Mouse (Mus musculus) CH12.LX (cell line): ENCODE measurements around the gene Arl5a. TPM values are rescaled to one million over a fixed set of nuclear protein-coding genes. Genes with fewer than 3 reads are reported as not detected.

ENCODE experiments used
- DNase-seq: peaks from one replicate; pipeline ENCODE4 v3.0.0-alpha.2; 2013; ENCODE audit errors: extremely low read depth
- H3K27ac ChIP-seq: 2 replicates; pipeline ENCODE4 v1.5.1; 2012; ENCODE audit warnings: low read depth, mild to moderate bottlenecking, control low read depth, moderate library complexity; ENCODE audit not compliant: insufficient read depth
- H3K27me3 ChIP-seq: replicated peaks from 2 replicates; pipeline ENCODE3; 2012; ENCODE audit warnings: inconsistent platforms
- H3K36me3 ChIP-seq, 2 experiments: replicated peaks in 1 of 2; 2 replicates each; pipeline versions ENCODE3 to v1.6.1; 2012; ENCODE audit warnings: inconsistent platforms in 1 of 2, low read length in 1 of 2, mild to moderate bottlenecking in 1 of 2, mixed read lengths in 1 of 2, moderate library complexity in 1 of 2; ENCODE audit not compliant: control insufficient read depth in 1 of 2, insufficient read depth in 1 of 2
- H3K4me1 ChIP-seq, 2 experiments: 2 replicates each; pipeline ENCODE4 v1.6.1; 2012; ENCODE audit warnings: inconsistent platforms in 1 of 2, moderate library complexity in 1 of 2; ENCODE audit not compliant: insufficient read depth in 2 of 2, control insufficient read depth in 1 of 2
- H3K4me2 ChIP-seq: 2 replicates; pipeline ENCODE4 v1.6.1; 2012; ENCODE audit warnings: low read depth, mild to moderate bottlenecking, control low read depth; ENCODE audit not compliant: poor library complexity, insufficient read depth, severe bottlenecking
- H3K4me3 ChIP-seq, 3 experiments: fragments of 150-350 bp in 1 of 3; sonication (generic) in 1 of 3; replicated peaks in 1 of 3; 2 replicates each; pipeline versions ENCODE3 to v1.5.1; 2011 to 2012; ENCODE audit warnings: low read depth in 2 of 3, low read length in 2 of 3, mild to moderate bottlenecking in 2 of 3, moderate library complexity in 2 of 3, control low read depth in 1 of 3, improper control_type of control experiment in 1 of 3, inconsistent platforms in 1 of 3, mixed read lengths in 1 of 3; ENCODE audit not compliant: poor library complexity in 1 of 3
- H3K79me2 ChIP-seq: replicated peaks from 2 replicates; pipeline ENCODE4 v1.6.1; 2012; ENCODE audit warnings: mild to moderate bottlenecking, moderate library complexity; ENCODE audit not compliant: control insufficient read depth, poor library complexity, insufficient read depth, severe bottlenecking; ENCODE audit errors: extremely low read depth
- H3K9ac ChIP-seq: 2 replicates; pipeline ENCODE4 v1.6.1; 2012; ENCODE audit warnings: low read depth, mild to moderate bottlenecking, control low read depth, moderate library complexity; ENCODE audit not compliant: insufficient read depth
- H3K9me3 ChIP-seq: replicated peaks from 2 replicates; pipeline ENCODE3; 2012; ENCODE audit warnings: low read length, inconsistent platforms, mixed read lengths
- BHLHE40 ChIP-seq: IDR thresholded peaks from 2 replicates; pipeline ENCODE4 v1.6.1; 2011; ENCODE audit warnings: mild to moderate bottlenecking, low read depth, low read length, improper control_type of control experiment
- CHD1 ChIP-seq: IDR thresholded peaks from 2 replicates; pipeline ENCODE4 v1.6.1; 2012; ENCODE audit warnings: low read depth, low read length, improper control_type of control experiment, inconsistent platforms
- CHD2 ChIP-seq: IDR thresholded peaks from 2 replicates; pipeline ENCODE4 v1.6.1; 2011; ENCODE audit warnings: low read length, improper control_type of control experiment
- CTCF ChIP-seq, 2 experiments: IDR thresholded peaks in 1 of 2; conservative IDR thresholded peaks in 1 of 2; 2 replicates each; pipeline ENCODE4 v1.5.1; 2011 to 2012; ENCODE audit warnings: low read depth in 2 of 2, low read length in 2 of 2, improper control_type of control experiment in 1 of 2, inconsistent platforms in 1 of 2, mild to moderate bottlenecking in 1 of 2, moderate library complexity in 1 of 2
- E2F4 ChIP-seq: IDR thresholded peaks from 2 replicates; pipeline ENCODE4 v1.6.1; 2011; ENCODE audit warnings: low read depth, low read length, improper control_type of control experiment; ENCODE audit not compliant: insufficient replicate concordance
- ELF1 ChIP-seq: IDR thresholded peaks from 2 replicates; pipeline ENCODE4 v1.6.1; 2014; ENCODE audit warnings: low read depth, mild to moderate bottlenecking, inconsistent platforms, low read length, improper control_type of control experiment
- EP300 ChIP-seq: IDR thresholded peaks from 2 replicates; pipeline ENCODE4 v1.6.1; 2011; ENCODE audit warnings: low read length, improper control_type of control experiment
- ETS1 ChIP-seq: conservative IDR thresholded peaks from 2 replicates; pipeline ENCODE4 v1.6.1; 2012; ENCODE audit warnings: low read depth, mild to moderate bottlenecking, inconsistent platforms, low read length, improper control_type of control experiment, moderate library complexity
- GABPA ChIP-seq: IDR thresholded peaks from 2 replicates; pipeline ENCODE4 v1.6.1; 2012; ENCODE audit warnings: low read depth, low read length, improper control_type of control experiment, inconsistent platforms; ENCODE audit not compliant: insufficient replicate concordance
- HCFC1 ChIP-seq: IDR thresholded peaks from 2 replicates; pipeline ENCODE4 v1.6.1; 2012; ENCODE audit warnings: low read depth, mild to moderate bottlenecking, inconsistent platforms, low read length, improper control_type of control experiment
- IRF4 ChIP-seq: IDR thresholded peaks from 2 replicates; pipeline ENCODE4 v1.6.1; 2014; ENCODE audit warnings: low read depth, mild to moderate bottlenecking, inconsistent platforms, low read length, improper control_type of control experiment
- JUN ChIP-seq: IDR thresholded peaks from 2 replicates; pipeline ENCODE4 v1.6.1; 2011; ENCODE audit warnings: low read depth, mild to moderate bottlenecking, low read length, improper control_type of control experiment, moderate library complexity; ENCODE audit not compliant: insufficient read depth
- JUND ChIP-seq: conservative IDR thresholded peaks from 2 replicates; pipeline ENCODE4 v1.6.1; 2011; ENCODE audit warnings: low read depth, low read length, improper control_type of control experiment
- KAT2A ChIP-seq: IDR thresholded peaks from 2 replicates; pipeline ENCODE4 v1.6.1; 2012; ENCODE audit warnings: low read length, improper control_type of control experiment, inconsistent platforms; ENCODE audit not compliant: insufficient replicate concordance
- MAFK ChIP-seq: IDR thresholded peaks from 2 replicates; pipeline ENCODE4 v1.6.1; 2011; ENCODE audit warnings: low read length, improper control_type of control experiment; ENCODE audit not compliant: insufficient replicate concordance
- MAX ChIP-seq: IDR thresholded peaks from 2 replicates; pipeline ENCODE4 v1.6.1; 2011; ENCODE audit warnings: low read length, improper control_type of control experiment
- MAZ ChIP-seq: IDR thresholded peaks from 2 replicates; pipeline ENCODE4 v1.6.1; 2012; ENCODE audit warnings: low read depth, mild to moderate bottlenecking, inconsistent platforms, low read length, improper control_type of control experiment, moderate library complexity
- MEF2A ChIP-seq: IDR thresholded peaks from 2 replicates; pipeline ENCODE4 v1.6.1; 2014; ENCODE audit warnings: low read depth, mild to moderate bottlenecking, inconsistent platforms, low read length, improper control_type of control experiment, borderline replicate concordance
- MXI1 ChIP-seq: IDR thresholded peaks from 2 replicates; pipeline ENCODE4 v1.6.1; 2011; ENCODE audit warnings: mild to moderate bottlenecking, low read depth, low read length, improper control_type of control experiment
- MYC ChIP-seq: IDR thresholded peaks from 2 replicates; pipeline ENCODE4 v1.6.1; 2011; ENCODE audit warnings: low read depth, mild to moderate bottlenecking, improper control_type of control experiment, low read length
- NELFE ChIP-seq: IDR thresholded peaks from 2 replicates; pipeline ENCODE4 v1.6.1; 2011; ENCODE audit warnings: low read depth, low read length, improper control_type of control experiment
- NRF1 ChIP-seq: IDR thresholded peaks from 2 replicates; pipeline ENCODE4 v1.6.1; 2014; ENCODE audit warnings: low read depth, mild to moderate bottlenecking, inconsistent platforms, low read length, improper control_type of control experiment, moderate library complexity
- PAX5 ChIP-seq: IDR thresholded peaks from 2 replicates; pipeline ENCODE4 v1.6.1; 2012; ENCODE audit warnings: low read length, inconsistent platforms, mixed read lengths
- POLR2A ChIP-seq: IDR thresholded peaks from 2 replicates; pipeline ENCODE4 v1.6.1; 2011; ENCODE audit warnings: low read depth, mild to moderate bottlenecking, improper control_type of control experiment, low read length
- POLR2AphosphoS2 ChIP-seq: IDR thresholded peaks from 2 replicates; pipeline ENCODE4 v1.6.1; 2011; ENCODE audit warnings: low read depth, low read length, improper control_type of control experiment
- RAD21 ChIP-seq: IDR thresholded peaks from 2 replicates; pipeline ENCODE4 v1.6.1; 2011; ENCODE audit warnings: low read depth, mild to moderate bottlenecking, low read length, improper control_type of control experiment, moderate library complexity
- RCOR1 ChIP-seq: conservative IDR thresholded peaks from 2 replicates; pipeline ENCODE4 v1.6.1; 2012; ENCODE audit warnings: low read depth, mild to moderate bottlenecking, inconsistent platforms, low read length, improper control_type of control experiment
- SIN3A ChIP-seq: IDR thresholded peaks from 2 replicates; pipeline ENCODE4 v1.6.1; 2012; ENCODE audit warnings: low read length, improper control_type of control experiment, inconsistent platforms
- SMC3 ChIP-seq: IDR thresholded peaks from 2 replicates; pipeline ENCODE4 v1.6.1; 2011; ENCODE audit warnings: low read depth, low read length, improper control_type of control experiment
- TBP ChIP-seq: conservative IDR thresholded peaks from 2 replicates; pipeline ENCODE4 v1.6.1; 2011; ENCODE audit warnings: low read depth, low read length, improper control_type of control experiment
- TCF12 ChIP-seq: IDR thresholded peaks from 2 replicates; pipeline ENCODE4 v1.6.1; 2014; ENCODE audit warnings: low read depth, mild to moderate bottlenecking, inconsistent platforms, low read length, improper control_type of control experiment
- UBTF ChIP-seq: IDR thresholded peaks from 2 replicates; pipeline ENCODE4 v1.6.1; 2012; ENCODE audit warnings: low read depth, mild to moderate bottlenecking, inconsistent platforms, low read length, improper control_type of control experiment, moderate library complexity
- USF1 ChIP-seq: IDR thresholded peaks from 2 replicates; pipeline ENCODE4 v1.6.1; 2014; ENCODE audit warnings: low read depth, mild to moderate bottlenecking, inconsistent platforms, low read length, improper control_type of control experiment
- USF2 ChIP-seq: conservative IDR thresholded peaks from 2 replicates; pipeline ENCODE4 v1.6.1; 2011; ENCODE audit warnings: low read depth, low read length, improper control_type of control experiment
- ZC3H11A ChIP-seq: IDR thresholded peaks from 2 replicates; pipeline ENCODE4 v1.6.1; 2012; ENCODE audit warnings: low read depth, mild to moderate bottlenecking, inconsistent platforms, low read length, improper control_type of control experiment
- ZMIZ1 ChIP-seq: IDR thresholded peaks from 2 replicates; pipeline ENCODE4 v1.6.1; 2012; ENCODE audit warnings: low read depth, mild to moderate bottlenecking, inconsistent platforms, low read length, improper control_type of control experiment
- ZNF384 ChIP-seq: IDR thresholded peaks from 2 replicates; pipeline ENCODE4 v1.6.1; 2012; ENCODE audit warnings: low read depth, low read length, improper control_type of control experiment, inconsistent platforms
- dilution Hi-C: fragments of 300-500 bp; cut with MboI; formaldehyde crosslinking; loops from 2 replicates; pipeline ENCODE4 v1.14.3; 2020; ENCODE audit warnings: low sequenced_read_pairs; ENCODE audit not compliant: extremely low pct_unique_long_range_greater_than_20kb, extremely low pct_ligation_motif_present
- in situ Hi-C: fragments of 300-500 bp; cut with MboI; formaldehyde crosslinking; loops from 3 replicates; pipeline ENCODE4 v1.14.3; 2019; ENCODE audit warnings: low sequenced_read_pairs, low pct_ligation_motif_present, low pct_unique_long_range_greater_than_20kb, mixed read lengths
- polyA plus RNA-seq: library from polyadenylated mRNA; unstranded; fragments of >175 nt; gene quantifications from 2 replicates; pipeline ENCODE4 v1.2.1, GENCODE M21; 2012; ENCODE audit warnings: low read depth; ENCODE audit not compliant: insufficient read length
- total RNA-seq, 2 experiments: library from RNA; depleted of rRNA; stranded (reverse); fragments of 300-350 nt in 1 of 2; fragments of >200 nt in 1 of 2; gene quantifications; 2 replicates each; pipeline ENCODE4 v1.2.3; 2012 to 2014

The Arl5a gene
- 16.3 and 17.8 TPM in 2 replicates for total RNA-seq (2012; rRNA removed)
- 65.2 and 71.3 TPM in 2 replicates for total RNA-seq (2014; rRNA removed)
- 34.7 and 36.0 TPM in 2 replicates for polyA plus RNA-seq

- dilution Hi-C loops (no loop called here), in situ Hi-C loops (loop anchor here (25.0 kb wide), 1 partner anchor 162 kb away; no protein-coding TSS in a partner anchor)
- H3K27ac ChIP-seq: peak within 1 kb of the TSS; percentile 3; the same call in 1 of the 2 replicates
- peak; percentile 47; the same call in 1 of the 2 replicates for TF ChIP-seq MAZ
- 0 out of 2 replicates have a peak, but pooled peaks have one; percentile 18 for TF ChIP-seq MEF2A
- TF ChIP-seq TCF12: peak; percentile 60; the same call in 1 of the 2 replicates
- TF ChIP-seq RAD21: no peak
- TF ChIP-seq SIN3A: no peak
- peak; percentile 98 for TF ChIP-seq ZNF384
- no peak for TF ChIP-seq USF2
- no peak for TF ChIP-seq ETS1
- TF ChIP-seq ELF1: 0 out of 2 replicates have a peak, but pooled peaks have one; percentile 32
- peak; percentile 71 for TF ChIP-seq POLR2A
- TF ChIP-seq POLR2AphosphoS2: no peak
- peak; percentile 58; the same call in 1 of the 2 replicates for TF ChIP-seq NELFE
- no peak for TF ChIP-seq CTCF (conservative IDR thresholded peaks at IDR 0.05 in 1 of 2, IDR thresholded peaks at IDR 0.05 in 1 of 2; ENCODE audit: low read depth in 2 of 2, low read length in 2 of 2)
- TF ChIP-seq UBTF: 0 out of 2 replicates have a peak, but pooled peaks have one; percentile 14
- TF ChIP-seq JUN: no peak
- peak; percentile 88 for TF ChIP-seq NRF1
- TF ChIP-seq ZMIZ1: peak; percentile 77
- no peak for TF ChIP-seq E2F4
- TF ChIP-seq KAT2A: 0 out of 2 replicates have a peak, but pooled peaks have one; percentile 48
- peak; percentile 54; the same call in 1 of the 2 replicates for TF ChIP-seq HCFC1
- TF ChIP-seq RCOR1: no peak
- peak; percentile 44; the same call in 1 of the 2 replicates for TF ChIP-seq MAX
- no peak for TF ChIP-seq JUND
- TF ChIP-seq MXI1: no peak
- no peak for TF ChIP-seq SMC3
- TF ChIP-seq PAX5: no peak
- TF ChIP-seq EP300: peak; percentile 24; the same call in 1 of the 2 replicates
- no peak for TF ChIP-seq CHD2
- TF ChIP-seq BHLHE40: no peak
- TF ChIP-seq USF1: no peak
- TF ChIP-seq MYC: no peak
- no peak for TF ChIP-seq IRF4
- 0 out of 2 replicates have a peak, but pooled peaks have one; percentile 27 for TF ChIP-seq TBP
- 0 out of 2 replicates have a peak, but pooled peaks have one; percentile 77 for TF ChIP-seq CHD1
- TF ChIP-seq ZC3H11A: no peak
- TF ChIP-seq MAFK: no peak
- TF ChIP-seq GABPA: no peak
Observed at GRCm38 (mm10) chr2:52424747-52425522, at the start of gene Arl5a. Arl5a (minus strand) TSS chr2:52424901.

More at GRCm38 (mm10) chr2:52424747-52425522, at the start of gene Arl5a:
- peak within 1 kb of the TSS; percentile 100 for H3K4me2 ChIP-seq
- H3K9me3 ChIP-seq: no peaks in the 10 kb centered on the region
- H3K4me3 ChIP-seq: peak within 1 kb of the TSS; percentile 88 to 91 (median 89)
- peak; percentile 78 for DNase-seq
- peaks cover 44% of the 10 kb centered on the region for H3K79me2 ChIP-seq
- peaks cover 3% of the 10 kb centered on the region for H3K27me3 ChIP-seq
- no peaks in the 10 kb centered on the region for H3K36me3 ChIP-seq
- H3K9ac ChIP-seq: peak within 1 kb of the TSS; percentile 79
- H3K4me1 ChIP-seq: peaks cover 16 to 64% of the 10 kb centered on the region in 2 experiments
